8 mouse cellular contexts compared by ENCODE assay signal in genomic region chr3:134236414-134237112, GRCm38 (mm10). TPM values are rescaled to one million over a fixed set of nuclear protein-coding genes. Genes with fewer than 3 reads are reported as not detected.
A peak's percentile ranks its signal among the peaks of the same experiment; 100 is the strongest.
DNase-seq lines count a peak whose midpoint lies in the region; ATAC-seq and TF ChIP-seq lines count a peak whose summit lies in the region.

Gene Cxxc4 (plus strand): TSS chr3:134236484.

- H3K27me3 ChIP-seq in kidney, embryonic 16.5 days (ENCODE audit: insufficient read depth, low read length) = no peaks in the 10 kb centered on the region
- H3K27me3 ChIP-seq in heart, embryonic 16.5 days (ENCODE audit: control insufficient read depth, insufficient read depth, low read length) = no peaks in the 10 kb centered on the region
- no peaks in the 10 kb centered on the region for H3K27me3 ChIP-seq in limb, embryonic 15.5 days

- WGBS in kidney, embryonic 16.5 days = 2% methylated on average over 10 of the region's 22 CpGs
- WGBS in heart, embryonic 16.5 days = 6% methylated on average over 12 of the region's 22 CpGs
- WGBS in limb, embryonic 15.5 days = 3% methylated on average over 17 of the region's 22 CpGs

- H3K9me3 ChIP-seq in kidney, embryonic 16.5 days (ENCODE audit: low read length) = no peaks in the 10 kb centered on the region
- no peaks in the 10 kb centered on the region for H3K9me3 ChIP-seq in heart, embryonic 16.5 days (replicated peaks; ENCODE audit: control insufficient read depth, low read length)
- H3K9me3 ChIP-seq in limb, embryonic 15.5 days = no peaks in the 10 kb centered on the region

- peak within 1 kb of the TSS; percentile 70 for H3K4me2 ChIP-seq in kidney, embryonic 16.5 days (replicated peaks; ENCODE audit: low read depth, low read length)
- H3K4me2 ChIP-seq in heart, embryonic 16.5 days (ENCODE audit: low read depth, low read length) = peak within 1 kb of the TSS; percentile 79
- peak within 1 kb of the TSS; percentile 65 for H3K4me2 ChIP-seq in limb, embryonic 15.5 days

- peak within 1 kb of the TSS; percentile 87 for H3K27ac ChIP-seq in kidney, embryonic 16.5 days (ENCODE audit: low read length)
- H3K27ac ChIP-seq in cortical plate, adult 2 months (ENCODE audit: insufficient read depth, low read length) = no peak within 1 kb of the TSS
- peak within 1 kb of the TSS; percentile 85 for H3K27ac ChIP-seq in heart, embryonic 16.5 days (ENCODE audit: low read length)
- peak within 1 kb of the TSS; percentile 74 for H3K27ac ChIP-seq in limb, embryonic 15.5 days

- peaks cover 15% of the 10 kb centered on the region for H3K4me1 ChIP-seq in kidney, embryonic 16.5 days (ENCODE audit: insufficient read depth, low read length)
- H3K4me1 ChIP-seq in cortical plate, adult 2 months (ENCODE audit: control insufficient read depth, insufficient read depth, low read length) = peaks cover 2% of the 10 kb centered on the region
- peaks cover 11% of the 10 kb centered on the region for H3K4me1 ChIP-seq in heart, embryonic 16.5 days (ENCODE audit: control insufficient read depth, insufficient read depth, low read length)
- peaks cover 15% of the 10 kb centered on the region; the same call in 1 of the 2 replicates for H3K4me1 ChIP-seq in limb, embryonic 15.5 days

- peak within 1 kb of the TSS; percentile 59 for H3K4me3 ChIP-seq in kidney, embryonic 16.5 days (ENCODE audit: low read length)
- H3K4me3 ChIP-seq in cortical plate, adult 2 months (ENCODE audit: insufficient read depth, low read length) = peak within 1 kb of the TSS; percentile 93
- H3K4me3 ChIP-seq in heart, embryonic 16.5 days (ENCODE audit: low read length) = peak within 1 kb of the TSS; percentile 73
- H3K4me3 ChIP-seq in limb, embryonic 15.5 days = peak within 1 kb of the TSS; percentile 52

- DNase-seq in kidney, postnatal 36 days = no peak
- peak; percentile 40 for DNase-seq in testis, postnatal 10 days (ENCODE audit: low spot score)
- no peak for DNase-seq in natural killer cell, adult 2 months (ENCODE audit: low spot score in 2 of 2)
- no peak for DNase-seq in lung, postnatal 4 days

- H3K9ac ChIP-seq in kidney, embryonic 16.5 days (replicated peaks; ENCODE audit: low read length) = peak within 1 kb of the TSS; percentile 61
- peak within 1 kb of the TSS; percentile 69 for H3K9ac ChIP-seq in heart, embryonic 16.5 days (ENCODE audit: low read length)
- H3K9ac ChIP-seq in limb, embryonic 15.5 days = peak within 1 kb of the TSS; percentile 37; the same call in 1 of the 2 replicates

- H3K36me3 ChIP-seq in kidney, embryonic 16.5 days (ENCODE audit: insufficient read depth, low read length) = no peaks in the 10 kb centered on the region
- H3K36me3 ChIP-seq in heart, embryonic 16.5 days (ENCODE audit: control insufficient read depth, insufficient read depth) = no peaks in the 10 kb centered on the region
- no peaks in the 10 kb centered on the region for H3K36me3 ChIP-seq in limb, embryonic 15.5 days

- 0 out of 2 replicates have a peak, but pooled peaks have one; percentile 10 for TF ChIP-seq POLR2A in cortical plate, adult 2 months (IDR thresholded peaks at IDR 0.05; ENCODE audit: extremely low read depth, insufficient read depth, low read length)

- TF ChIP-seq CTCF in cortical plate, adult 2 months (IDR thresholded peaks at IDR 0.05; ENCODE audit: extremely low read depth, insufficient read depth, low read length) = no peak

- peak; percentile 70 for ATAC-seq in kidney, embryonic 16.5 days (ENCODE audit: low FRiP score, low TSS enrichment)
- ATAC-seq in heart, embryonic 16.5 days (replicated peaks; ENCODE audit: extremely low read depth, insufficient read depth, low FRiP score) = no peak
- no peak; the same call in 1 of the 2 replicates for ATAC-seq in limb, embryonic 15.5 days (ENCODE audit: insufficient number of reproducible peaks, low FRiP score, low TSS enrichment, low read depth)

RNA-seq across cellular contexts. Expression of gene Cxxc4, which starts in this region (rescaled TPM):
- polyA plus RNA-seq in kidney, embryonic 16.5 days (2015; fragmentation: Nextera tagmentation; extraction: Ambion mirVana) = 4.0 and 7.3 TPM in 2 replicates
- 12.6 and 13.3 TPM in 2 replicates for polyA plus RNA-seq in cortical plate, adult 2 months (2012; rRNA removed)
- 2.8 and 2.9 TPM in 2 replicates for polyA plus RNA-seq in heart, embryonic 16.5 days (2015; fragmentation: Nextera tagmentation; extraction: Ambion mirVana)
- polyA plus RNA-seq in limb, embryonic 15.5 days (2015; fragmentation: Nextera tagmentation; extraction: Ambion mirVana) = 3.0 and 3.8 TPM in 2 replicates
